Mouse (Mus musculus) intestine, postnatal 0 days (tissue): ENCODE results near the gene Tbxa2r. TPM values are rescaled to one million over a fixed set of nuclear protein-coding genes. Genes with fewer than 3 reads are reported as not detected.

Experiments used
- ATAC-seq: fragments of 200-750 bp; cut with Nextera tagmentation; 2 replicates; pipeline ENCODE4 v1.8.0; 2017; ENCODE audit warnings: mild to moderate bottlenecking, moderate TSS enrichment, moderate library complexity
- H3K27ac ChIP-seq: fragments of 300-500 bp; sonication (generic); 2 replicates; pipeline ENCODE4 v1.5.1; 2014; ENCODE audit warnings: mild to moderate bottlenecking, low read depth, low read length, moderate library complexity
- H3K27me3 ChIP-seq: fragments of 300-500 bp; sonication (generic); replicated peaks from 2 replicates; pipeline ENCODE4 v1.6.1; 2014; ENCODE audit warnings: low read length, mixed read lengths; ENCODE audit not compliant: control insufficient read depth, insufficient read depth
- H3K36me3 ChIP-seq: fragments of 300-500 bp; sonication (generic); 2 replicates; pipeline ENCODE4 v1.6.1; 2014; ENCODE audit warnings: mild to moderate bottlenecking, moderate library complexity; ENCODE audit not compliant: control insufficient read depth, insufficient read depth
- H3K4me1 ChIP-seq: fragments of 300-500 bp; sonication (generic); replicated peaks from 2 replicates; pipeline ENCODE4 v1.6.1; 2014; ENCODE audit warnings: antibody characterized with exemption, low read length, mixed read lengths; ENCODE audit not compliant: control insufficient read depth, insufficient read depth
- H3K4me2 ChIP-seq: fragments of 300-500 bp; sonication (generic); replicated peaks from 2 replicates; pipeline ENCODE4 v1.6.1; 2014; ENCODE audit warnings: low read depth, mild to moderate bottlenecking, moderate library complexity
- H3K4me3 ChIP-seq: fragments of 300-500 bp; sonication (generic); 2 replicates; pipeline ENCODE4 v1.5.1; 2014; ENCODE audit warnings: low read depth, low read length
- H3K9ac ChIP-seq: fragments of 300-500 bp; sonication (generic); 2 replicates; pipeline ENCODE4 v1.6.1; 2014; ENCODE audit warnings: mild to moderate bottlenecking, low read depth, low read length
- H3K9me3 ChIP-seq: fragments of 300-500 bp; sonication (generic); 2 replicates; pipeline ENCODE4 v1.6.1; 2016; ENCODE audit warnings: mixed run types; ENCODE audit not compliant: control insufficient read depth
- CTCF ChIP-seq: sonication (generic); IDR thresholded peaks from 2 replicates; pipeline ENCODE4 v1.5.1; 2016; ENCODE audit warnings: low read depth, mild to moderate bottlenecking, control low read depth, antibody characterized with exemption, moderate library complexity
- WGBS: fragments of 180-500 bp; shearing (Covaris S2); extraction: QIAGEN DNeasy Blood & Tissue Kit; methylation state at CpG from one replicate; pipeline ENCODE4 v1.1.7; 2014; 5-methylcytosine and 5-hydroxymethylcytosine counted together
- polyA plus RNA-seq: library from polyadenylated mRNA; unstranded; fragments of >200 nt; fragmentation: Nextera tagmentation; extraction: Ambion mirVana; gene quantifications from 2 replicates; pipeline ENCODE4 v1.2.1, GENCODE M21; 2015

Gene Tbxa2r
- polyA plus RNA-seq, 1 experiment from 2014 or later = 9.8 TPM

GRCm38 (mm10) chr10:81287513-81288157 lies 40.9 kb upstream of the Tbxa2r start:
- H3K4me2 ChIP-seq = peak overlapping the region; percentile 60
- H3K9ac ChIP-seq = no peak overlapping the region
- peaks cover 7% of the 10 kb centered on the region; the same call in 1 of the 2 replicates for H3K4me1 ChIP-seq
- ATAC-seq = no peak
- no peaks in the 10 kb centered on the region; the same call in 1 of the 2 replicates for H3K36me3 ChIP-seq
- no peaks in the 10 kb centered on the region for H3K27me3 ChIP-seq
- no peaks in the 10 kb centered on the region for H3K9me3 ChIP-seq
- peak overlapping the region; percentile 92 for H3K27ac ChIP-seq
- no peak overlapping the region for H3K4me3 ChIP-seq
- peak; percentile 96 for TF ChIP-seq CTCF
- WGBS = 56% methylated on average over 8 of the region's 8 CpGs

- H3K27me3 ChIP-seq = no peaks in the 10 kb centered on the region
- 40% methylated on average over 6 of the region's 6 CpGs for WGBS
- TF ChIP-seq CTCF = peak; percentile 75
- no peak overlapping the region for H3K9ac ChIP-seq
- no peak overlapping the region for H3K4me3 ChIP-seq
- H3K9me3 ChIP-seq = no peaks in the 10 kb centered on the region
- H3K4me2 ChIP-seq = peak overlapping the region; percentile 60
- peak overlapping the region; percentile 23 for H3K27ac ChIP-seq
- H3K36me3 ChIP-seq = no peaks in the 10 kb centered on the region
- ATAC-seq = no peak
- peaks cover 8% of the 10 kb centered on the region for H3K4me1 ChIP-seq
Observed at GRCm38 (mm10) chr10:81288601-81289000, 39.9 kb upstream of the Tbxa2r start.

- Histone ChIP-seq H3K27ac (peak overlapping the region; percentile 92), H3K27me3 (no peaks in the 10 kb centered on the region), H3K9me3 (no peaks in the 10 kb centered on the region), H3K4me2 (peak overlapping the region; percentile 60), H3K36me3 (no peaks in the 10 kb centered on the region), H3K4me1 (peaks cover 14% of the 10 kb centered on the region), H3K9ac (peak overlapping the region; percentile 52; the same call in 1 of the 2 replicates), H3K4me3 (peak overlapping the region; percentile 52)
- peak; percentile 1; the same call in 1 of the 2 replicates for ATAC-seq
- WGBS = 2% methylated on average over 7 of the region's 7 CpGs
- peak; percentile 97 for TF ChIP-seq CTCF
Observed at GRCm38 (mm10) chr10:81289278-81289677, 39.3 kb upstream of the Tbxa2r start.

GRCm38 (mm10) chr10:81289811-81290210 lies 38.7 kb upstream of the Tbxa2r start:
- H3K4me2 ChIP-seq = peak overlapping the region; percentile 60
- no peaks in the 10 kb centered on the region for H3K9me3 ChIP-seq
- WGBS = 25% methylated on average over 14 of the region's 14 CpGs
- ATAC-seq = peak; percentile 7; the same call in 1 of the 2 replicates
- peak overlapping the region; percentile 92 for H3K27ac ChIP-seq
- no peaks in the 10 kb centered on the region for H3K27me3 ChIP-seq
- peak overlapping the region; percentile 52 for H3K4me3 ChIP-seq
- H3K4me1 ChIP-seq = peaks cover 14% of the 10 kb centered on the region
- peak overlapping the region; percentile 52 for H3K9ac ChIP-seq
- no peaks in the 10 kb centered on the region for H3K36me3 ChIP-seq
- no peak for TF ChIP-seq CTCF

GRCm38 (mm10) chr10:81290698-81291460 lies 37.7 kb upstream of the Tbxa2r start:
- peak; percentile 11 for ATAC-seq
- peak overlapping the region; percentile 60 for H3K4me2 ChIP-seq

DNA sequence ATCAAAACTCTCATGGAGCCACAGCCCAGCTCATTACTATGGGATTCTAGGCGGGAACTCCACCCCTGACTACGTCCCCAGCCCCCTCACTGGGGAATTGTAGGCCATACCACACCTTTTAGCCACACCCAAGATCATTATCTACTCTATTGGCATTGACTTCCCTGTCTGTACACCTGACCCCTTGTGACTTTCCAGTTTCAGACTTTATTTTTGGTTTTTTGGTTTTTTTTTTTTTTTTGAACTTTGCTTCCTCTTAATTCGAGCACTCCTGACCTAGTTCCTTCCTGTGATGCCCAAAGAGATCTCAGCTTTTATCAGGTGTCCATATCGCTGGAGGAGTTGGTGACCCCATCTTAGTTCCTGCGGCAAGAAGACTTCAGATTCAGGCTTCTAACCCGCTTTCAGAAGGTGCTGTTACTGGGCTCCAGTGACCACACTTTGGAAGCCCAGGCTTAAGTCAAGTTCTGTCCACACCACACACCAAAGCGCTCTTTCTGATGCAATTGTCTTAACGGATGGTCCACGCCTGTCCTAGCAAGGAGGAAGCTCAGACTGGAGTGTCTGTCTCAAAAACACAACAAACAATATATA lies 36.9 kb upstream of the Tbxa2r start, which contains the start of gene Tjp3:
Gene Tjp3 (minus strand): TSS at position 71 of the 594 bp plus-strand sequence.
- no peak for ATAC-seq
- Histone ChIP-seq H3K9ac (peak within 1 kb of the TSS; percentile 52), H3K9me3 (no peaks in the 10 kb centered on the region), H3K27ac (peak within 1 kb of the TSS; percentile 92), H3K4me3 (peak within 1 kb of the TSS; percentile 52), H3K27me3 (no peaks in the 10 kb centered on the region), H3K36me3 (no peaks in the 10 kb centered on the region), H3K4me2 (peak within 1 kb of the TSS; percentile 60), H3K4me1 (peaks cover 16% of the 10 kb centered on the region)
- no peak for TF ChIP-seq CTCF
- WGBS = 47% methylated on average over 9 of the region's 9 CpGs

More at GRCm38 (mm10) chr10:81290698-81291460, 37.7 kb upstream of the Tbxa2r start:
- H3K36me3 ChIP-seq = no peaks in the 10 kb centered on the region
- H3K4me3 ChIP-seq = peak overlapping the region; percentile 52
- TF ChIP-seq CTCF = no peak
- H3K9me3 ChIP-seq = no peaks in the 10 kb centered on the region
- peaks cover 14% of the 10 kb centered on the region for H3K4me1 ChIP-seq
- H3K27ac ChIP-seq = peak overlapping the region; percentile 92
- no peaks in the 10 kb centered on the region for H3K27me3 ChIP-seq
- peak overlapping the region; percentile 52 for H3K9ac ChIP-seq
- whole genome bisulfite sequencing = 13% methylated on average over 24 of the region's 24 CpGs
